Mouse (Mus musculus): ENCODE data around the gene BC051019. TPM values are rescaled to one million over a fixed set of nuclear protein-coding genes. Genes with fewer than 3 reads are reported as not detected.

The BC051019 gene
- polyA plus RNA-seq, 1 experiment from 2014 or later: not detected

DNA sequence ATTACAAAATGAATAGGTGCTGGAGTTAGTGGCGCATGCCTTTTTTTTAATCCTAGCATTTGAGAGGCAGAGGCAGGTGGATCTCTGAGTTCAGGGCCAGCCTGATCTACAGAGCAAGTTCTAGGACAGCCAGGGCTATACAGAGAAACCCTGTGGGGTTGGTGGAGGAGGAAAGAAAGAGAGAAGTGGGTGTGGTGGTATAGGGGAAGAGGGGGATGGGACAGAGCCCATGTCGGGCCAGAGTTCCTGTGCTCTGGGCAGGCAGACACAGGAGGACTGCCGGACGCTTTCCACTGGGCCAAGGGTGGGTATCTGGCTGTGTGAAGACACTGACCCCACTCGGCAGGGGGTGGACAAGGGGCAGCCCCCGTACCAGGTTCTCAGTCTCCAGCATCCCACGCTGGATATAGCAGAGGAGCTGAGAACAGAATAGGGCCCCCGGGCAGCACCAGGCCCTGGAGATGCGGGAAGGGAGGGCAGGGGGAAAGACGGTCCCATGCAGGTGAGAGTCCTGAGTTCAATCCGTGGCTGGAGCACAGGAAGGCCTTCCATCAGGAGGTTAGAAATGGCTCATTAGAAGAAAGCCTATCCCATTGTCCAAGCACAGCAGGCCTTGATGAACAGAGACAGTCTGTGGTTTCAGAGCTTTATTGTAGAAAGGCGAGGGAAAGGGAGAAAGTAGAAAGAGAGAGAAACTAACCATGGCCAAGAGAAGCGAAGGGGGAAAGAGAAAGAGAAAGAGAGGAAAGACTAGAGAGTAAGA is 28.9 kb downstream of the BC051019 start:
- 84% methylated on average over 13 of the region's 13 CpGs for WGBS
- no peak for ATAC-seq (ENCODE audit: insufficient number of reproducible peaks, insufficient read depth, low FRiP score, low read depth)

GRCm38 (mm10) chr7:109690961-109691360 is 32.7 kb downstream of the BC051019 start:
- Histone ChIP-seq H3K9me3 (ENCODE audit: control insufficient read depth, low read length) (no peaks in the 10 kb centered on the region), H3K27ac (replicated peaks in 1 of 2; ENCODE audit: control insufficient read depth in 1 of 2, insufficient read depth in 1 of 2, low read depth in 2 of 2, low read length in 2 of 2) (no peak overlapping the region), H3K36me3 (ENCODE audit: control insufficient read depth, insufficient read depth, low read length) (no peaks in the 10 kb centered on the region), H3K27me3 (ENCODE audit: control insufficient read depth, insufficient read depth, low read length) (no peaks in the 10 kb centered on the region), H3K4me2 (ENCODE audit: low read length) (no peak overlapping the region), H3K4me1 (ENCODE audit: control insufficient read depth in 2 of 2, insufficient read depth in 2 of 2, low read length in 2 of 2) (peaks cover 0 to under 1% of the 10 kb centered on the region in 2 experiments; a peak in 2 of 4 replicates), H3K9ac (ENCODE audit: low read length) (no peak overlapping the region), H3K4me3 (ENCODE audit: control insufficient read depth in 1 of 2, insufficient read depth in 1 of 2, low read depth in 1 of 2, low read length in 2 of 2) (no peak overlapping the region)
- ATAC-seq (ENCODE audit: insufficient number of reproducible peaks, insufficient read depth, low FRiP score, low read depth): no peak
- 73% methylated on average over 5 of the region's 5 CpGs for WGBS

More for the DNA sequence above, 28.9 kb downstream of the BC051019 start:
- Histone ChIP-seq H3K4me2 (ENCODE audit: low read length) (no peak overlapping the region), H3K9ac (ENCODE audit: low read length) (no peak overlapping the region), H3K4me3 (ENCODE audit: control insufficient read depth in 1 of 2, insufficient read depth in 1 of 2, low read depth in 1 of 2, low read length in 2 of 2) (no peak overlapping the region), H3K4me1 (ENCODE audit: control insufficient read depth in 2 of 2, insufficient read depth in 2 of 2, low read length in 2 of 2) (no peaks in the 10 kb centered on the region), H3K27me3 (ENCODE audit: control insufficient read depth, insufficient read depth, low read length) (no peaks in the 10 kb centered on the region), H3K27ac (replicated peaks in 1 of 2; ENCODE audit: control insufficient read depth in 1 of 2, insufficient read depth in 1 of 2, low read depth in 2 of 2, low read length in 2 of 2) (no peak overlapping the region), H3K36me3 (ENCODE audit: control insufficient read depth, insufficient read depth, low read length) (no peaks in the 10 kb centered on the region), H3K9me3 (ENCODE audit: control insufficient read depth, low read length) (no peaks in the 10 kb centered on the region)

DNA sequence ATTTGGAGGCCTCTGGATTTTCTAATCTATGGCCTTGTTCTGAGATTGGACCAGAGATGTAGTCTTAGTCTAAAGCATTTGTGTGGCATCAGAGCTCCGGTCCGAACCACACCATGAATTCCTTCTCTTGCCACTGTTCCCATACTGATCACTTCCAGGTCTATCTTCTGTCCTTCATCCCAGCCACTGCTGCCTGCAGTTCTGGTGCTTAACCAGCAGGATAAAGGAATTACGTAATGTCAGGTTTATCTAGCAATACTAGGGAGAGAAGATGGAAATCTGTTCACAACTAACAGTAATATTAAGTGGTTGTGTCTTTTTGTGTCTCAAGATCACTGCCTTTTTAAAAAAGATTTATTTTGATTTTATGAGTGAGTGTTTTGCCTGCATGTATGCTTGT is 33.5 kb downstream of the BC051019 start:
- Histone ChIP-seq H3K9me3 (ENCODE audit: control insufficient read depth, low read length) (no peaks in the 10 kb centered on the region), H3K4me3 (ENCODE audit: control insufficient read depth in 1 of 2, insufficient read depth in 1 of 2, low read depth in 1 of 2, low read length in 2 of 2) (no peak overlapping the region), H3K36me3 (ENCODE audit: control insufficient read depth, insufficient read depth, low read length) (no peaks in the 10 kb centered on the region), H3K4me1 (ENCODE audit: control insufficient read depth in 2 of 2, insufficient read depth in 2 of 2, low read length in 2 of 2) (peaks cover 0 to 6% of the 10 kb centered on the region in 2 experiments; a peak in 2 of 4 replicates), H3K27me3 (ENCODE audit: control insufficient read depth, insufficient read depth, low read length) (no peaks in the 10 kb centered on the region), H3K9ac (ENCODE audit: low read length) (no peak overlapping the region), H3K4me2 (ENCODE audit: low read length) (no peak overlapping the region), H3K27ac (replicated peaks in 1 of 2; ENCODE audit: control insufficient read depth in 1 of 2, insufficient read depth in 1 of 2, low read depth in 2 of 2, low read length in 2 of 2) (no peak overlapping the region)
- no peak for ATAC-seq (ENCODE audit: insufficient number of reproducible peaks, insufficient read depth, low FRiP score, low read depth)
- WGBS: 81% methylated on average over 3 of the region's 3 CpGs

DNA sequence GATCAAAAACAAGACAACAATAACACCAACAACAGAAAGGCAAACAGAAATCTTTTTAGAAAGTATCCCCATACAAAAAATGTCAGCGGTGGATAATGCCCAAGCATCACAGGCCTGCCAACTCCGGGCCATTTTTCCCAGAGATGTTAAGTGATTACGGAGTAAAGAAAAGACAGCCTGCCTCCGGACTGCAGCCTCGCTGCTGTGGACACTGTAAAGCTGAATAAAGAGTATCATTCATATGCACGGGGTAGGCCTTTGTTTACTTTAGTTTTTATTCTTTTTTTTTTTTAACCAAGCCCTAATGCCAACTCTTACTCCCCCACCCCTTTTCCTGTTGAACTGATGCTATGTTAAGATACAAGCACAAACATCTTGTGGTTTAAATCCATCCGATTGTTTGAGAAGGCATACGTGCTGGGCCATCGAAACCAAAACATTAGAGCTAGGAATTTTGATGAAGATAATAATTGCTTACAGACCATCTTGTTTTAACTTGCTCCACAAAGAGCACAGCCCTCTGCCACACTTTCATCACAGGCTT is 37.0 kb downstream of the BC051019 start:
- 60% methylated on average over 9 of the region's 9 CpGs for WGBS
- Histone ChIP-seq H3K4me2 (ENCODE audit: low read length) (no peak overlapping the region), H3K4me3 (ENCODE audit: control insufficient read depth in 1 of 2, insufficient read depth in 1 of 2, low read depth in 1 of 2, low read length in 2 of 2) (no peak overlapping the region), H3K27me3 (ENCODE audit: control insufficient read depth, insufficient read depth, low read length) (no peaks in the 10 kb centered on the region), H3K27ac (replicated peaks in 1 of 2; ENCODE audit: control insufficient read depth in 1 of 2, insufficient read depth in 1 of 2, low read depth in 2 of 2, low read length in 2 of 2) (no peak overlapping the region), H3K4me1 (ENCODE audit: control insufficient read depth in 2 of 2, insufficient read depth in 2 of 2, low read length in 2 of 2) (peaks cover 0 to 6% of the 10 kb centered on the region in 2 experiments; a peak in 2 of 4 replicates), H3K36me3 (ENCODE audit: control insufficient read depth, insufficient read depth, low read length) (no peaks in the 10 kb centered on the region), H3K9me3 (ENCODE audit: control insufficient read depth, low read length) (no peaks in the 10 kb centered on the region), H3K9ac (ENCODE audit: low read length) (no peak overlapping the region)
- ATAC-seq (ENCODE audit: insufficient number of reproducible peaks, insufficient read depth, low FRiP score, low read depth): no peak

- Histone ChIP-seq H3K4me3 (ENCODE audit: control insufficient read depth in 1 of 2, insufficient read depth in 1 of 2, low read depth in 1 of 2, low read length in 2 of 2) (no peak overlapping the region), H3K27ac (replicated peaks in 1 of 2; ENCODE audit: control insufficient read depth in 1 of 2, insufficient read depth in 1 of 2, low read depth in 2 of 2, low read length in 2 of 2) (no peak overlapping the region), H3K36me3 (ENCODE audit: control insufficient read depth, insufficient read depth, low read length) (no peaks in the 10 kb centered on the region), H3K4me1 (ENCODE audit: control insufficient read depth in 2 of 2, insufficient read depth in 2 of 2, low read length in 2 of 2) (peaks cover 0 to 4% of the 10 kb centered on the region in 2 experiments; a peak in 1 of 4 replicates), H3K9ac (ENCODE audit: low read length) (no peak overlapping the region), H3K9me3 (ENCODE audit: control insufficient read depth, low read length) (no peaks in the 10 kb centered on the region), H3K27me3 (ENCODE audit: control insufficient read depth, insufficient read depth, low read length) (no peaks in the 10 kb centered on the region), H3K4me2 (ENCODE audit: low read length) (no peak overlapping the region)
- ATAC-seq (ENCODE audit: insufficient number of reproducible peaks, insufficient read depth, low FRiP score, low read depth): no peak
- 91% methylated on average over 1 of the region's 1 CpGs for WGBS
Measured at GRCm38 (mm10) chr7:109680879-109681278, 42.8 kb downstream of the BC051019 start.

DNA sequence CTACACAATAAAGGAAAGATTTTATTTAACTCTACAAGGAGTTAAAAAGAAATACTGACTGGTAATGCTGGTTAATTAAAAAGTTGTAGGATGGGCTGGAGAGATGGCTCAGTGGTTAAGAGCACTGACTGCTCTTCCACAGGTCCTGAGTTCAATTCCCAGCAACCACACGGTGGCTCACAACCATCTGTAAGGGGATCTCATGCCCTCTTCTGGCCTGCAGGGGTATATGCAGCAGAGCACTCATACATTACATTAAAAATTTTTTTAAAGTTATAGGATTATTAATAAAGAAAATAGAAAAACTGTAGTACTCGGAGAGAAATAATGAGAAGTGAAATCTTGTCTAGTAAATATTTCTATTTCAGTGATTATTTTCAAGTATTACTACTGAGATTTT is 43.4 kb downstream of the BC051019 start:
- Histone ChIP-seq H3K36me3 (ENCODE audit: control insufficient read depth, insufficient read depth, low read length) (no peaks in the 10 kb centered on the region), H3K4me2 (ENCODE audit: low read length) (no peak overlapping the region), H3K9me3 (ENCODE audit: control insufficient read depth, low read length) (no peaks in the 10 kb centered on the region), H3K27me3 (ENCODE audit: control insufficient read depth, insufficient read depth, low read length) (no peaks in the 10 kb centered on the region), H3K4me1 (ENCODE audit: control insufficient read depth in 2 of 2, insufficient read depth in 2 of 2, low read length in 2 of 2) (no peaks in the 10 kb centered on the region), H3K9ac (ENCODE audit: low read length) (no peak overlapping the region), H3K4me3 (ENCODE audit: control insufficient read depth in 1 of 2, insufficient read depth in 1 of 2, low read depth in 1 of 2, low read length in 2 of 2) (no peak overlapping the region), H3K27ac (replicated peaks in 1 of 2; ENCODE audit: control insufficient read depth in 1 of 2, insufficient read depth in 1 of 2, low read depth in 2 of 2, low read length in 2 of 2) (no peak overlapping the region)
- 90% methylated on average over 2 of the region's 2 CpGs for WGBS
- ATAC-seq (ENCODE audit: insufficient number of reproducible peaks, insufficient read depth, low FRiP score, low read depth): no peak

DNA sequence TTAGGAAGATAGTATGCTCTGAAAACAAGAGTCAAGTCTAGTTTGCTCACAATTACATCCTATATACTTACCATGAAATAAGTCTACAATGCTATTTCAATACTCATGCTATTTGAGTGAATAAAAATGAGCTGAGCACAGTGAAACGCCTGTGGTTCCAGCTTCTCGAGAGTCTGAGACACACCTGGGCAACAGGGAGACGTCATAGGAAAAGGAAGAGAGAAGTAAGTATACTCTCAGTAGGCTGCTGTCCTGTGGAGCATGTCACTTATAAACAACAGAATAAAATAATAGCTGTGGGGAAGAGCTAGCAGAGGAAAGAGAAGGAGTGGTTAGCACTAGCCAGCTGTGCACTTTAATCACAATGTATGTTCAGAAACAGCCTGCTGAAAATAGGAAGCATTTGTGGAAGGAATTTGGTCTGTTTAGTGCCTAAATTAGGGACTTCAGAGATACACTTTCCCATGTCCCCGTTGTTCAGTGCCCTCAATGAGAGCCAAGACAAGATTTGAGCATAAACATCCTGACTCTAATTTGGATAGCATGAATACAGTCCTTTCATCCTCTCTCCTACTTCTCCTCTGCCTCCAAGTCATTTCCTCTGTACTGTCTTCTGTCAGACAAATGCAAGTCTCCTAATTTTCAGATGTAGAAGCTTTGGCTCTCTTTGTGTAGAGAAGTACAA is 48.6 kb downstream of the BC051019 start:
- no peak overlapping the region for H3K4me2 ChIP-seq (ENCODE audit: low read length)
- H3K27me3 ChIP-seq (ENCODE audit: control insufficient read depth, insufficient read depth, low read length): no peaks in the 10 kb centered on the region
- H3K4me1 ChIP-seq (ENCODE audit: control insufficient read depth in 2 of 2, insufficient read depth in 2 of 2, low read length in 2 of 2): peaks cover 0 to 22% of the 10 kb centered on the region in 2 experiments; a peak in 3 of 4 replicates
- no peak overlapping the region for H3K4me3 ChIP-seq (ENCODE audit: control insufficient read depth in 1 of 2, insufficient read depth in 1 of 2, low read depth in 1 of 2, low read length in 2 of 2)
- H3K27ac ChIP-seq (replicated peaks in 1 of 2; ENCODE audit: control insufficient read depth in 1 of 2, insufficient read depth in 1 of 2, low read depth in 2 of 2, low read length in 2 of 2): no peak overlapping the region
- H3K9me3 ChIP-seq (ENCODE audit: control insufficient read depth, low read length): no peaks in the 10 kb centered on the region
- 71% methylated on average over 4 of the region's 4 CpGs for WGBS
- ATAC-seq (ENCODE audit: insufficient number of reproducible peaks, insufficient read depth, low FRiP score, low read depth): no peak
- no peaks in the 10 kb centered on the region for H3K36me3 ChIP-seq (ENCODE audit: control insufficient read depth, insufficient read depth, low read length)
- H3K9ac ChIP-seq (ENCODE audit: low read length): no peak overlapping the region
